Mouse (Mus musculus) hindbrain, embryonic 12.5 days (tissue): Measurements from ENCODE around the gene 1520401A03Rik. TPM values are rescaled to one million over a fixed set of nuclear protein-coding genes. Genes with fewer than 3 reads are reported as not detected.
"Not testable (repeated sequence)": the region's sequence is repeated elsewhere in the genome, so short reads cannot be mapped to it uniquely, and the experiment has no call there.

Experiments used
- ATAC-seq: fragments of 200-750 bp; cut with Nextera tagmentation; 2 replicates; pipeline ENCODE4 v1.8.0; 2017; ENCODE audit warnings: moderate TSS enrichment; ENCODE audit not compliant: low FRiP score
- H3K27ac ChIP-seq: fragments of 300-500 bp; sonication (generic); 2 replicates; pipeline ENCODE4 v1.5.1; 2016; ENCODE audit warnings: mild to moderate bottlenecking
- H3K27me3 ChIP-seq: fragments of 300-500 bp; sonication (generic); 2 replicates; pipeline ENCODE4 v1.6.1; 2016; ENCODE audit warnings: mild to moderate bottlenecking
- H3K36me3 ChIP-seq: fragments of 300-500 bp; sonication (generic); 2 replicates; pipeline ENCODE4 v1.6.1; 2016; ENCODE audit warnings: mild to moderate bottlenecking
- H3K4me1 ChIP-seq: fragments of 300-500 bp; sonication (generic); 2 replicates; pipeline ENCODE4 v1.6.1; 2016
- H3K4me2 ChIP-seq: fragments of 300-500 bp; sonication (generic); replicated peaks from 2 replicates; pipeline ENCODE4 v1.6.1; 2016; ENCODE audit warnings: mild to moderate bottlenecking
- H3K4me3 ChIP-seq: fragments of 300-500 bp; sonication (generic); 2 replicates; pipeline ENCODE4 v1.5.1; 2016; ENCODE audit warnings: mild to moderate bottlenecking
- H3K9ac ChIP-seq: fragments of 300-500 bp; sonication (generic); 2 replicates; pipeline ENCODE4 v1.6.1; 2016; ENCODE audit warnings: mild to moderate bottlenecking, moderate library complexity
- H3K9me3 ChIP-seq: fragments of 300-500 bp; sonication (generic); replicated peaks from 2 replicates; pipeline ENCODE4 v1.6.1; 2016; ENCODE audit warnings: mild to moderate bottlenecking
- WGBS: fragments of 180-500 bp; shearing (Covaris S2); methylation state at CpG from one replicate; pipeline ENCODE4 v1.1.7; 2016; 5-methylcytosine and 5-hydroxymethylcytosine counted together
- polyA plus RNA-seq: library from polyadenylated mRNA; unstranded; fragments of >200 nt; fragmentation: Nextera tagmentation; extraction: Ambion mirVana; gene quantifications from 2 replicates; pipeline ENCODE4 v1.2.1, GENCODE M21; 2016

Gene 1520401A03Rik
- 0.21 and 1.2 TPM in 2 replicates for polyA plus RNA-seq

- 69% methylated on average over 7 of the region's 7 CpGs for WGBS
- no peak for ATAC-seq
- Histone ChIP-seq H3K4me3 (no peak within 1 kb of the TSS), H3K9me3 (no peaks in the 10 kb centered on the region), H3K36me3 (no peaks in the 10 kb centered on the region), H3K4me1 (peaks cover 5% of the 10 kb centered on the region; the same call in 1 of the 2 replicates), H3K9ac (no peak within 1 kb of the TSS), H3K27me3 (no peaks in the 10 kb centered on the region), H3K4me2 (no peak within 1 kb of the TSS), H3K27ac (no peak within 1 kb of the TSS)
Measured at GRCm38 (mm10) chr17:23722376-23723125, at the start of gene 1520401A03Rik. TSS of gene 1520401A03Rik (minus strand) at chr17:23722783.

GRCm38 (mm10) chr17:23772219-23772556, 49.6 kb upstream of the 1520401A03Rik start:
- H3K9me3 ChIP-seq, H3K27ac ChIP-seq, H3K27me3 ChIP-seq, ATAC-seq: not testable (repeated sequence)
- H3K4me2 ChIP-seq, result peak overlapping the region; percentile 63
- peaks cover 18% of the 10 kb centered on the region for H3K36me3 ChIP-seq
- WGBS, result 80% methylated on average over 2 of the region's 2 CpGs
- H3K4me1 ChIP-seq, result peaks cover 18% of the 10 kb centered on the region
- H3K4me3 ChIP-seq, result peak overlapping the region; percentile 86
- H3K9ac ChIP-seq, result peak overlapping the region; percentile 50; the same call in 1 of the 2 replicates

- Histone ChIP-seq H3K27ac (peak within 1 kb of the TSS; percentile 91), H3K9me3 (no peaks in the 10 kb centered on the region), H3K36me3 (peaks cover 20% of the 10 kb centered on the region), H3K27me3 (no peaks in the 10 kb centered on the region), H3K4me3 (peak within 1 kb of the TSS; percentile 86), H3K4me2 (peak within 1 kb of the TSS; percentile 63), H3K4me1 (peaks cover 18% of the 10 kb centered on the region), H3K9ac (peak within 1 kb of the TSS; percentile 96)
- ATAC-seq, result peak; percentile 98
- 3% methylated on average over 58 of the region's 58 CpGs for WGBS
Measured at GRCm38 (mm10) chr17:23771284-23772218, 49.0 kb upstream of the 1520401A03Rik start, which contains the start of gene Flywch1. TSS of gene Flywch1 (minus strand) at chr17:23771602.

- peak overlapping the region; percentile 86 for H3K4me3 ChIP-seq
- H3K9me3 ChIP-seq, result no peaks in the 10 kb centered on the region
- H3K4me1 ChIP-seq, result peaks cover 18% of the 10 kb centered on the region
- ATAC-seq, result peak; percentile 59; the same call in 1 of the 2 replicates
- under 1% methylated on average over 19 of the region's 19 CpGs for WGBS
- peak overlapping the region; percentile 63 for H3K4me2 ChIP-seq
- H3K27me3 ChIP-seq, result no peaks in the 10 kb centered on the region
- peak overlapping the region; percentile 91 for H3K27ac ChIP-seq
- H3K36me3 ChIP-seq, result peaks cover 16% of the 10 kb centered on the region
- H3K9ac ChIP-seq, result peak overlapping the region; percentile 96
Measured at GRCm38 (mm10) chr17:23770896-23771283, 48.3 kb upstream of the 1520401A03Rik start.

- H3K9ac ChIP-seq, result peak overlapping the region; percentile 96
- ATAC-seq, result no peak
- H3K4me2 ChIP-seq, result peak overlapping the region; percentile 63
- 8% methylated on average over 2 of the region's 2 CpGs for WGBS
- H3K27ac ChIP-seq, result peak overlapping the region; percentile 91
- H3K4me3 ChIP-seq, result peak overlapping the region; percentile 86
- no peaks in the 10 kb centered on the region for H3K9me3 ChIP-seq
- H3K36me3 ChIP-seq, result peaks cover 16% of the 10 kb centered on the region
- peaks cover 18% of the 10 kb centered on the region for H3K4me1 ChIP-seq
- no peaks in the 10 kb centered on the region for H3K27me3 ChIP-seq
Measured at GRCm38 (mm10) chr17:23770493-23770892, 47.9 kb upstream of the 1520401A03Rik start.

GRCm38 (mm10) chr17:23762976-23763375, 40.4 kb upstream of the 1520401A03Rik start:
- H3K9me3 ChIP-seq, result no peaks in the 10 kb centered on the region
- no peak overlapping the region for H3K4me2 ChIP-seq
- H3K27ac ChIP-seq, result no peak overlapping the region
- H3K4me1 ChIP-seq, result no peaks in the 10 kb centered on the region
- H3K36me3 ChIP-seq, result peaks cover 69% of the 10 kb centered on the region
- 86% methylated on average over 11 of the region's 11 CpGs for WGBS
- no peak overlapping the region for H3K9ac ChIP-seq
- H3K4me3 ChIP-seq, result no peak overlapping the region
- ATAC-seq, result no peak
- no peaks in the 10 kb centered on the region for H3K27me3 ChIP-seq

GRCm38 (mm10) chr17:23761155-23761554, 38.6 kb upstream of the 1520401A03Rik start:
- Histone ChIP-seq H3K4me3 (no peak overlapping the region), H3K36me3 (peaks cover 81% of the 10 kb centered on the region), H3K27me3 (no peaks in the 10 kb centered on the region)

GRCm38 (mm10) chr17:23760231-23760630, 37.6 kb upstream of the 1520401A03Rik start:
- Histone ChIP-seq H3K27ac (no peak overlapping the region), H3K36me3 (peaks cover 88% of the 10 kb centered on the region), H3K27me3 (no peaks in the 10 kb centered on the region), H3K4me1 (no peaks in the 10 kb centered on the region), H3K9ac (no peak overlapping the region), H3K9me3 (no peaks in the 10 kb centered on the region), H3K4me3 (no peak overlapping the region), H3K4me2 (no peak overlapping the region)
- 97% methylated on average over 9 of the region's 9 CpGs for WGBS
- ATAC-seq, result no peak

More at GRCm38 (mm10) chr17:23761155-23761554, 38.6 kb upstream of the 1520401A03Rik start:
- Histone ChIP-seq H3K27ac (no peak overlapping the region), H3K4me2 (no peak overlapping the region), H3K9ac (no peak overlapping the region), H3K9me3 (no peaks in the 10 kb centered on the region), H3K4me1 (no peaks in the 10 kb centered on the region)
- 94% methylated on average over 3 of the region's 3 CpGs for WGBS
- ATAC-seq, result no peak

GRCm38 (mm10) chr17:23758801-23759200, 36.2 kb upstream of the 1520401A03Rik start:
- Histone ChIP-seq H3K9ac (no peak overlapping the region), H3K4me2 (no peak overlapping the region), H3K9me3 (no peaks in the 10 kb centered on the region), H3K27me3 (no peaks in the 10 kb centered on the region), H3K4me3 (no peak overlapping the region), H3K27ac (no peak overlapping the region), H3K36me3 (peaks cover 96% of the 10 kb centered on the region), H3K4me1 (no peaks in the 10 kb centered on the region)
- no peak for ATAC-seq
- 74% methylated on average over 8 of the region's 8 CpGs for WGBS

- H3K9ac ChIP-seq, result no peak overlapping the region
- no peak overlapping the region for H3K4me3 ChIP-seq
- no peak overlapping the region for H3K27ac ChIP-seq
- no peak overlapping the region for H3K4me2 ChIP-seq
- H3K9me3 ChIP-seq, result no peaks in the 10 kb centered on the region
- ATAC-seq, result no peak
- peaks cover 98% of the 10 kb centered on the region for H3K36me3 ChIP-seq
- 96% methylated on average over 9 of the region's 9 CpGs for WGBS
- H3K4me1 ChIP-seq, result no peaks in the 10 kb centered on the region
- no peaks in the 10 kb centered on the region for H3K27me3 ChIP-seq
Measured at GRCm38 (mm10) chr17:23757581-23757980, 35.0 kb upstream of the 1520401A03Rik start.

- Histone ChIP-seq H3K4me3 (no peak overlapping the region), H3K4me2 (no peak overlapping the region), H3K27me3 (no peaks in the 10 kb centered on the region), H3K4me1 (no peaks in the 10 kb centered on the region), H3K9ac (no peak overlapping the region), H3K27ac (no peak overlapping the region), H3K9me3 (no peaks in the 10 kb centered on the region), H3K36me3 (peaks cover 93% of the 10 kb centered on the region)
- ATAC-seq, result no peak
- 88% methylated on average over 13 of the region's 13 CpGs for WGBS
Measured at GRCm38 (mm10) chr17:23755689-23756088, 33.1 kb upstream of the 1520401A03Rik start.
